Mouse (Mus musculus): ENCODE data around the gene Rho. TPM values are rescaled to one million over a fixed set of nuclear protein-coding genes. Genes with fewer than 3 reads are reported as not detected.

The Rho gene
- total and polyA plus RNA-seq, 3 experiments = 0.11 TPM; not detected in 2

- Histone ChIP-seq H3K27ac (ENCODE audit: control insufficient read depth, low read depth, low read length) (no peak overlapping the region), H3K9me3 (replicated peaks; ENCODE audit: insufficient read depth, low read length) (no peaks in the 10 kb centered on the region), H3K4me1 (ENCODE audit: control insufficient read depth in 1 of 2, insufficient read depth in 2 of 2, low read length in 2 of 2) (no peaks in the 10 kb centered on the region), H3K27me3 (ENCODE audit: control insufficient read depth in 1 of 2, insufficient read depth in 2 of 2, low read length in 2 of 2) (no peaks in the 10 kb centered on the region), H3K79me2 (ENCODE audit: control insufficient read depth, insufficient read depth, low read length, poor library complexity) (no peaks in the 10 kb centered on the region), H3K4me3 (ENCODE audit: control insufficient read depth in 1 of 2, insufficient read depth in 1 of 2, low read depth in 2 of 2, low read length in 2 of 2) (no peak overlapping the region), H3K9ac (ENCODE audit: control insufficient read depth, low read depth, low read length, poor library complexity, severe bottlenecking) (no peak overlapping the region), H3K36me3 (ENCODE audit: control insufficient read depth in 1 of 2, insufficient read depth in 2 of 2, low read length in 2 of 2) (no peaks in the 10 kb centered on the region)
- no peak for TF ChIP-seq CHD1 (IDR thresholded peaks at IDR 0.05; ENCODE audit: low read depth, low read length)
- TF ChIP-seq MAX (IDR thresholded peaks at IDR 0.05; ENCODE audit: low read length) = no peak
- no peak for TF ChIP-seq ZNF384 (IDR thresholded peaks at IDR 0.05; ENCODE audit: low read depth, low read length)
- no peak for TF ChIP-seq POLR2AphosphoS2 (IDR thresholded peaks at IDR 0.05; ENCODE audit: low read length)
- no peak for TF ChIP-seq TAL1 (IDR thresholded peaks at IDR 0.05; ENCODE audit: low read length)
- no peak for TF ChIP-seq GABPA (IDR thresholded peaks at IDR 0.05; ENCODE audit: low read depth, low read length)
- no peak for TF ChIP-seq CTCF (IDR thresholded peaks at IDR 0.05 in 2 of 3, conservative IDR thresholded peaks at IDR 0.05 in 1 of 3; ENCODE audit: control insufficient read depth in 1 of 3, insufficient read depth in 1 of 3, low read depth in 2 of 3, low read length in 3 of 3, poor library complexity in 1 of 3, severe bottlenecking in 1 of 3)
- TF ChIP-seq JUND (IDR thresholded peaks at IDR 0.05; ENCODE audit: low read depth, low read length) = no peak
- TF ChIP-seq MXI1 (IDR thresholded peaks at IDR 0.05; ENCODE audit: low read depth, low read length) = no peak
- no peak for DNase-seq (ENCODE audit: low read depth, low spot score)
Measured at GRCm38 (mm10) chr6:115985622-115986021, 54.1 kb downstream of the Rho start.

DNA sequence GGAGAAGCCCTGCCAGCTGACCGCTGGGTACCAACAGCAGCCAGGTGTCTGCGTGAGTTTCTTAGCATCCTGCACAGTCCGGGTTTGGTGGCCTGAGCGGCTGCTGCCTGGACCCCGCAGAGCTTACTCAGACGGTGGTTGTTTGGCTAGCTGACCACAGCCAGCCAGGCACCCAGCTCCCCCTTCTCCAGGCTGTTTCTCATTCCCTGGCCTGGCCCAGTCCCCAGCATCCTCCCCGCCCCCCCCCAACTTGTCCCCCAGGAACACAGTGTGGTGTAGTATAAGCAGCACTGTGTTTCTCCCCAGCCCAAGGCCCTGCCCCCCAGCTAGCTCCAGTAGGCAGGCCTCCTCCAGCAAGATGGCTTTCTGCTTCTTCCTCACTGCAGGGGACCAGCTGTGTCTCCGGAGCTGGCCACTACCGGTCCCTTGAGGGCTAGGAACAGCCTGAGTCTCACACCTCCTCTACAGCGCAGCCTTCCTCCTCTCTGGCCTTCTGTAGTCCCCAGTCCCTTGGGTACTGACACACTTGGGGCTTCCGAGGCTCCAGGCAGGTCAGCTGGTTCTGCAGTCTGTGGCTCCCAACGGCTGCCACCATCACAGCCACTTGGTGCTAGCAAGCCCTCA, 55.0 kb downstream of the Rho start:
- H3K9ac ChIP-seq (ENCODE audit: control insufficient read depth, low read depth, low read length, poor library complexity, severe bottlenecking) = no peak overlapping the region
- no peaks in the 10 kb centered on the region for H3K36me3 ChIP-seq (ENCODE audit: control insufficient read depth in 1 of 2, insufficient read depth in 2 of 2, low read length in 2 of 2)
- H3K79me2 ChIP-seq (ENCODE audit: control insufficient read depth, insufficient read depth, low read length, poor library complexity) = no peaks in the 10 kb centered on the region
- DNase-seq (ENCODE audit: low read depth, low spot score) = no peak
- no peaks in the 10 kb centered on the region for H3K9me3 ChIP-seq (replicated peaks; ENCODE audit: insufficient read depth, low read length)
- no peaks in the 10 kb centered on the region for H3K27me3 ChIP-seq (ENCODE audit: control insufficient read depth in 1 of 2, insufficient read depth in 2 of 2, low read length in 2 of 2)
- H3K27ac ChIP-seq (ENCODE audit: control insufficient read depth, low read depth, low read length) = no peak overlapping the region
- H3K4me3 ChIP-seq (ENCODE audit: control insufficient read depth in 1 of 2, insufficient read depth in 1 of 2, low read depth in 2 of 2, low read length in 2 of 2) = no peak overlapping the region
- H3K4me1 ChIP-seq (ENCODE audit: control insufficient read depth in 1 of 2, insufficient read depth in 2 of 2, low read length in 2 of 2) = no peaks in the 10 kb centered on the region
- TF ChIP-seq POLR2AphosphoS2 (IDR thresholded peaks at IDR 0.05; ENCODE audit: low read length) (no peak), TCF12 (IDR thresholded peaks at IDR 0.05; ENCODE audit: low read depth, low read length) (no peak), EP300 (IDR thresholded peaks at IDR 0.05; ENCODE audit: low read depth in 1 of 2, low read length in 2 of 2) (no peak), MEF2A (IDR thresholded peaks at IDR 0.05; ENCODE audit: extremely low read depth, insufficient replicate concordance, low read depth, low read length, poor library complexity, severe bottlenecking) (no peak), USF1 (IDR thresholded peaks at IDR 0.05; ENCODE audit: low read depth, low read length) (no peak), ETS1 (IDR thresholded peaks at IDR 0.05; ENCODE audit: low read depth, low read length) (no peak), UBTF (IDR thresholded peaks at IDR 0.05; ENCODE audit: borderline replicate concordance, insufficient read depth, low read depth, low read length) (no peak), ZKSCAN1 (IDR thresholded peaks at IDR 0.05; ENCODE audit: low read depth, low read length) (no peak), MXI1 (IDR thresholded peaks at IDR 0.05; ENCODE audit: low read depth, low read length) (no peak), CHD2 (IDR thresholded peaks at IDR 0.05; ENCODE audit: low read length) (no peak), MYC (IDR thresholded peaks at IDR 0.05; ENCODE audit: low read depth, low read length) (no peak), HCFC1 (IDR thresholded peaks at IDR 0.05; ENCODE audit: low read depth, low read length) (no peak), JUND (IDR thresholded peaks at IDR 0.05; ENCODE audit: low read depth, low read length) (no peak)
